ENCODE assay signal across 22 mouse cellular contexts in the genomic region with DNA sequence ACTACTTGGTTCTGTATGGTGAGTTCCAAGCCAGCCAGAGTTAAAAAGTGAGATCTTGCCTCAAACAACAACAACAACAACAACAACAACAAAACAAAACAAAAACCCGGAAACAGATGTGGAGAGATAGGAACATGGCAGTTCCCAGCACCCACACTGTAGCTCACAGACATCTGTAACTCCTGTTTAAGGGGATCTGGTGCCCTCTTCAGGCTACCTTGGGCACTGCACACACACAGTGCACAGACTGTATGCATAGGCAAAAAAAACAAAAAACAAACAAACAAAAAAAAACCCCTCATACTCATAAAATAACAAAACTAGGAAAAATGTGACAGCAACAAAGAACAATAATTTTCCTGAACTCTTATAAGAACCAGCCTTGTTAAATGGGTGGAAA. TPM values are rescaled to one million over a fixed set of nuclear protein-coding genes. Genes with fewer than 3 reads are reported as not detected.
A peak's percentile ranks its signal among the peaks of the same experiment; 100 is the strongest.
DNase-seq lines count a peak whose midpoint lies in the region; ATAC-seq and TF ChIP-seq lines count a peak whose summit lies in the region.
"Had no signal": no experiment of that assay in that cellular context is flagged by ENCODE, and none has a peak within 500 bp of the region (broad histone marks: within the 10 kb centered on the region; RNA-seq: fewer than 3 reads in every experiment).

No protein-coding gene starts in this region.

- ATAC-seq in hindbrain, postnatal 0 days = no peak
- no peak for ATAC-seq in lung, embryonic 14.5 days (ENCODE audit: insufficient read depth)
- ATAC-seq: inflammation-experienced regulatory T-cells, adult 6 months; Patski had no signal

- H3K4me3 ChIP-seq in hindbrain, postnatal 0 days (ENCODE audit: low read length) = no peak overlapping the region
- H3K4me3 ChIP-seq in hindbrain, embryonic 10.5 days = no peak overlapping the region
- H3K4me3 ChIP-seq in lung, embryonic 14.5 days (ENCODE audit: low read depth, low read length) = no peak overlapping the region
- no peak overlapping the region for H3K4me3 ChIP-seq in small intestine, adult 2 months (ENCODE audit: low read depth, low read length)
- H3K4me3 ChIP-seq: embryonic facial prominence, embryonic 13.5 days; heart, embryonic 13.5 days; limb, embryonic 12.5 days had no signal

- peak; percentile 49 for TF ChIP-seq CTCF in hindbrain, postnatal 0 days (IDR thresholded peaks at IDR 0.05; ENCODE audit: low read depth)
- peak; percentile 48 for TF ChIP-seq CTCF in lung, embryonic 14.5 days (IDR thresholded peaks at IDR 0.05; ENCODE audit: low read depth)
- peak; percentile 29; the same call in 1 of the 2 replicates for TF ChIP-seq CTCF in small intestine, adult 2 months (IDR thresholded peaks at IDR 0.05; ENCODE audit: extremely low read depth, insufficient read length, insufficient replicate concordance, low read depth, low read length)

- no peak overlapping the region for H3K9ac ChIP-seq in hindbrain, postnatal 0 days (replicated peaks; ENCODE audit: low read length)
- no peak overlapping the region for H3K9ac ChIP-seq in lung, embryonic 14.5 days
- H3K9ac ChIP-seq: embryonic facial prominence, embryonic 13.5 days; heart, embryonic 13.5 days; limb, embryonic 12.5 days had no signal

- peaks cover 6% of the 10 kb centered on the region; the same call in 1 of the 2 replicates for H3K36me3 ChIP-seq in hindbrain, postnatal 0 days (ENCODE audit: insufficient read depth, low read length)
- H3K36me3 ChIP-seq in hindbrain, embryonic 10.5 days = peaks cover 97% of the 10 kb centered on the region
- H3K36me3 ChIP-seq in lung, embryonic 14.5 days (ENCODE audit: insufficient read depth) = peaks cover 52% of the 10 kb centered on the region
- H3K36me3 ChIP-seq in small intestine, adult 2 months (ENCODE audit: control insufficient read depth, insufficient read depth, low read length) = peaks cover 11% of the 10 kb centered on the region

- H3K9me3 ChIP-seq in hindbrain, postnatal 0 days (ENCODE audit: low read length) = no peaks in the 10 kb centered on the region
- H3K9me3 ChIP-seq in hindbrain, embryonic 10.5 days = peaks cover 8% of the 10 kb centered on the region; the same call in 1 of the 2 replicates
- peaks cover 4% of the 10 kb centered on the region; the same call in 1 of the 2 replicates for H3K9me3 ChIP-seq in lung, embryonic 14.5 days (ENCODE audit: low read depth, low read length)
- H3K9me3 ChIP-seq: heart, embryonic 13.5 days had no signal

- WGBS in hindbrain, postnatal 0 days = 93% methylated on average over 1 of the region's 1 CpGs
- 95% methylated on average over 1 of the region's 1 CpGs for WGBS in hindbrain, embryonic 10.5 days
- WGBS in lung, embryonic 14.5 days = 94% methylated on average over 1 of the region's 1 CpGs
- 100% methylated on average over 1 of the region's 1 CpGs for WGBS in small intestine, adult 2 months

- peaks cover 10% of the 10 kb centered on the region; the same call in 1 of the 2 replicates for H3K4me1 ChIP-seq in hindbrain, postnatal 0 days (ENCODE audit: insufficient read depth, low read length)
- peaks cover 48% of the 10 kb centered on the region for H3K4me1 ChIP-seq in hindbrain, embryonic 10.5 days (replicated peaks)
- H3K4me1 ChIP-seq in lung, embryonic 14.5 days (ENCODE audit: insufficient read depth) = peaks cover 12% of the 10 kb centered on the region
- H3K4me1 ChIP-seq in small intestine, adult 2 months (ENCODE audit: control insufficient read depth, insufficient read depth, insufficient read length, low read length) = peaks cover 30% of the 10 kb centered on the region

- no peak overlapping the region for H3K27ac ChIP-seq in hindbrain, postnatal 0 days
- no peak overlapping the region for H3K27ac ChIP-seq in hindbrain, embryonic 10.5 days
- H3K27ac ChIP-seq in lung, embryonic 14.5 days (ENCODE audit: low read depth) = no peak overlapping the region
- no peak overlapping the region for H3K27ac ChIP-seq in small intestine, adult 2 months (ENCODE audit: insufficient read depth, low read depth, low read length)
- H3K27ac ChIP-seq: embryonic facial prominence, embryonic 13.5 days; heart, embryonic 13.5 days; limb, embryonic 12.5 days had no signal

- H3K27me3 ChIP-seq in hindbrain, postnatal 0 days (ENCODE audit: insufficient read depth, low read length) = no peaks in the 10 kb centered on the region
- H3K27me3 ChIP-seq in hindbrain, embryonic 10.5 days (ENCODE audit: insufficient read depth, poor library complexity, severe bottlenecking) = no peaks in the 10 kb centered on the region
- H3K27me3 ChIP-seq in lung, embryonic 14.5 days (ENCODE audit: insufficient read depth, low read length) = no peaks in the 10 kb centered on the region
- H3K27me3 ChIP-seq in small intestine, adult 2 months (ENCODE audit: control insufficient read depth, insufficient read depth, low read length) = no peaks in the 10 kb centered on the region
- H3K27me3 ChIP-seq: embryonic facial prominence, embryonic 13.5 days; heart, embryonic 13.5 days; limb, embryonic 12.5 days; Patski had no signal

- no peak for TF ChIP-seq POLR2A in small intestine, adult 2 months (IDR thresholded peaks at IDR 0.05; ENCODE audit: low read depth, low read length)

- no peak overlapping the region for H3K4me2 ChIP-seq in hindbrain, postnatal 0 days (ENCODE audit: low read depth, low read length)
- H3K4me2 ChIP-seq in lung, embryonic 14.5 days = no peak overlapping the region
- H3K4me2 ChIP-seq: embryonic facial prominence, embryonic 13.5 days; heart, embryonic 13.5 days; limb, embryonic 12.5 days had no signal

- no peak for DNase-seq in hindbrain, postnatal 0 days (ENCODE audit: low spot score)
- DNase-seq in hindbrain, embryonic 10.5 days (ENCODE audit: low spot score) = no peak
- no peak for DNase-seq in lung, embryonic 14.5 days
- no peak for DNase-seq in lung, postnatal 10 days
- peak; percentile 66 for DNase-seq in ES-CJ7 (ENCODE audit: low read depth, low spot score)
- no peak for DNase-seq in adrenal gland, postnatal 4 days (ENCODE audit: low spot score in 2 of 2)
- no peak for DNase-seq in embryo, embryonic 10 days (ENCODE audit: low spot score)
- DNase-seq: cerebellum, adult 18-20 months; heart, postnatal 4 days; kidney, postnatal 36 days; layer of hippocampus, postnatal 36 days; retina, postnatal 1 day had no signal

RNA-seq across cellular contexts. Expression of a gene that starts 8.7 kb away (rescaled TPM):
- total RNA-seq in hindbrain, postnatal 0 days (2014; rRNA removed) = 104 and 116 TPM in 2 replicates
- 55.7 and 56.4 TPM in 2 replicates for polyA plus RNA-seq in hindbrain, postnatal 0 days (2015; fragmentation: Nextera tagmentation; extraction: Ambion mirVana)
- polyA plus RNA-seq in hindbrain, embryonic 10.5 days (2016; fragmentation: Nextera tagmentation; extraction: Ambion mirVana) = 114 and 120 TPM in 2 replicates
- 86.6 and 86.9 TPM in 2 replicates for polyA plus RNA-seq in lung, embryonic 14.5 days (2014; fragmentation: Nextera tagmentation; extraction: Ambion mirVana)
- 22.9 and 41.4 TPM in 2 replicates for polyA plus RNA-seq in small intestine, adult 2 months (2012; rRNA removed)
- 10 to 100 TPM; 86.9 to 95.5 TPM for total RNA-seq in adrenal gland, postnatal 4 days (2021)

RNA-seq across cellular contexts. Expression of a gene that starts 33.2 kb away (rescaled TPM):
- not detected in 2 replicates for total RNA-seq in hindbrain, postnatal 0 days (2014; rRNA removed)
- 0.19 and 0.25 TPM in 2 replicates for polyA plus RNA-seq in hindbrain, postnatal 0 days (2015; fragmentation: Nextera tagmentation; extraction: Ambion mirVana)
- 0.47 and 1.1 TPM in 2 replicates for polyA plus RNA-seq in hindbrain, embryonic 10.5 days (2016; fragmentation: Nextera tagmentation; extraction: Ambion mirVana)
- 0.35 and 0.59 TPM in 2 replicates for polyA plus RNA-seq in lung, embryonic 14.5 days (2014; fragmentation: Nextera tagmentation; extraction: Ambion mirVana)
- polyA plus RNA-seq in small intestine, adult 2 months (2012; rRNA removed) = not detected in 2 replicates
- under 1 TPM; 0.62 to 0.68 TPM for total RNA-seq in adrenal gland, postnatal 4 days (2021)
- total RNA-seq: gastrocnemius, postnatal 4 days; heart, postnatal 4 days; layer of hippocampus, postnatal 36 days; megakaryocyte-erythroid progenitor cell, adult 5-6 weeks; monocyte, adult 5-6 weeks had no signal
- polyA plus RNA-seq: C2C12; inflammation-experienced regulatory T-cells, adult 6 months had no signal

RNA-seq across cellular contexts. Expression of a gene that starts 58.8 kb away (rescaled TPM):
- total RNA-seq in hindbrain, postnatal 0 days (2014; rRNA removed) = 17.7 and 32.4 TPM in 2 replicates
- polyA plus RNA-seq in hindbrain, postnatal 0 days (2015; fragmentation: Nextera tagmentation; extraction: Ambion mirVana) = 19.7 and 22.5 TPM in 2 replicates
- polyA plus RNA-seq in hindbrain, embryonic 10.5 days (2016; fragmentation: Nextera tagmentation; extraction: Ambion mirVana) = 25.8 and 27.3 TPM in 2 replicates
- 20.9 and 22.9 TPM in 2 replicates for polyA plus RNA-seq in lung, embryonic 14.5 days (2014; fragmentation: Nextera tagmentation; extraction: Ambion mirVana)
- 2.6 and 3.1 TPM in 2 replicates for polyA plus RNA-seq in small intestine, adult 2 months (2012; rRNA removed)
- 10 to 100 TPM; 24.7 to 25.9 TPM for total RNA-seq in adrenal gland, postnatal 4 days (2021)

RNA-seq across cellular contexts. Expression of a gene that starts 59.0 kb away (rescaled TPM):
- total RNA-seq in hindbrain, postnatal 0 days (2014; rRNA removed) = 29.5 and 36.8 TPM in 2 replicates
- polyA plus RNA-seq in hindbrain, postnatal 0 days (2015; fragmentation: Nextera tagmentation; extraction: Ambion mirVana) = 50.6 and 51.5 TPM in 2 replicates
- polyA plus RNA-seq in hindbrain, embryonic 10.5 days (2016; fragmentation: Nextera tagmentation; extraction: Ambion mirVana) = 58.8 TPM in 2 replicates
- 46.6 and 52.0 TPM in 2 replicates for polyA plus RNA-seq in lung, embryonic 14.5 days (2014; fragmentation: Nextera tagmentation; extraction: Ambion mirVana)
- 19.1 and 33.4 TPM in 2 replicates for polyA plus RNA-seq in small intestine, adult 2 months (2012; rRNA removed)
- total RNA-seq in adrenal gland, postnatal 4 days (2021) = 10 to 100 TPM; 32.5 to 33.5 TPM
